Mouse (Mus musculus) heart, adult 18-20 months (tissue): ENCODE data around the gene Pi4k2a. TPM values are rescaled to one million over a fixed set of nuclear protein-coding genes. Genes with fewer than 3 reads are reported as not detected.

Experiments used
- DNase-seq, 2 experiments: peaks; one replicate each; pipeline ENCODE4 v3.0.0; 2021 to 2022; ENCODE audit warnings: mixed read lengths in 1 of 2
- total RNA-seq, 2 experiments: library from RNA; stranded (reverse); gene quantifications; 2 replicates each; pipeline ENCODE4 v1.2.3; 2021

The Pi4k2a gene
- total RNA-seq, 2 experiments from 2014 or later = 18.2 to 19.3 TPM

- no peak for DNase-seq
These were observed 44.8 kb downstream of the Pi4k2a start for GRCm38 (mm10) chr19:42135070-42135469.

GRCm38 (mm10) chr19:42136126-42136525 is 45.9 kb downstream of the Pi4k2a start:
- no peak for DNase-seq

- no peak for DNase-seq
These were observed 47.0 kb downstream of the Pi4k2a start for GRCm38 (mm10) chr19:42137167-42137672.

GRCm38 (mm10) chr19:42138517-42139285 is 48.4 kb downstream of the Pi4k2a start:
- DNase-seq = no peak

- DNase-seq = no peak
These were observed 49.7 kb downstream of the Pi4k2a start for GRCm38 (mm10) chr19:42139724-42140517.

- no peak for DNase-seq
These were observed 51.7 kb downstream of the Pi4k2a start for GRCm38 (mm10) chr19:42141998-42142397.

- DNase-seq = no peak
These were observed 52.5 kb downstream of the Pi4k2a start for GRCm38 (mm10) chr19:42142757-42143156.

GRCm38 (mm10) chr19:42144067-42144466 is 53.8 kb downstream of the Pi4k2a start:
- DNase-seq = no peak

GRCm38 (mm10) chr19:42144541-42145167 is 54.4 kb downstream of the Pi4k2a start:
- DNase-seq = peak; percentile 85 to 92

GRCm38 (mm10) chr19:42145210-42145609 is 54.9 kb downstream of the Pi4k2a start:
- DNase-seq = no peak

- DNase-seq = no peak
These were observed 55.5 kb downstream of the Pi4k2a start for GRCm38 (mm10) chr19:42145731-42146130.

- peak; percentile 40 to 49 for DNase-seq
These were observed 56.2 kb downstream of the Pi4k2a start for GRCm38 (mm10) chr19:42146276-42147010.

- DNase-seq = peak; percentile 88 to 94
These were observed 57.0 kb downstream of the Pi4k2a start, which contains the start of gene Marveld1 for GRCm38 (mm10) chr19:42147170-42147768. Gene Marveld1, plus strand, starts transcription at chr19:42147400.

- peak; percentile 84 to 86 for DNase-seq
These were observed 57.7 kb downstream of the Pi4k2a start for GRCm38 (mm10) chr19:42147769-42148568.

- DNase-seq = no peak
These were observed 58.2 kb downstream of the Pi4k2a start for GRCm38 (mm10) chr19:42148569-42148860.

- peak; percentile 91 to 93 for DNase-seq
These were observed 61.7 kb downstream of the Pi4k2a start for GRCm38 (mm10) chr19:42151990-42152389.

GRCm38 (mm10) chr19:42157493-42158237 is 67.4 kb downstream of the Pi4k2a start:
- no peak for DNase-seq

GRCm38 (mm10) chr19:42158246-42159017 is 68.2 kb downstream of the Pi4k2a start:
- DNase-seq = no peak

- DNase-seq = no peak
These were observed 73.5 kb downstream of the Pi4k2a start, which contains the start of gene Zfyve27 for GRCm38 (mm10) chr19:42163764-42164163. Gene Zfyve27, plus strand, starts transcription at chr19:42163951.
